Mouse (Mus musculus): ENCODE measurements around the gene Lcmt2. TPM values are rescaled to one million over a fixed set of nuclear protein-coding genes. Genes with fewer than 3 reads are reported as not detected.

Gene Lcmt2
- polyA plus RNA-seq, 1 experiment from 2014 or later, result 10.2 TPM

GRCm38 (mm10) chr2:121142415-121142814 is 2.0 kb upstream of the Lcmt2 start:
- Histone ChIP-seq H3K4me1 (ENCODE audit: insufficient read depth) (peaks cover 23% of the 10 kb centered on the region), H3K27ac (ENCODE audit: low read depth) (no peak overlapping the region), H3K9ac (replicated peaks) (no peak overlapping the region), H3K4me2 (ENCODE audit: low read depth, low read length) (no peak overlapping the region), H3K9me3 (ENCODE audit: low read length) (no peaks in the 10 kb centered on the region), H3K36me3 (replicated peaks; ENCODE audit: insufficient read depth, low read length) (peaks cover 26% of the 10 kb centered on the region), H3K27me3 (ENCODE audit: insufficient read depth, low read length) (no peaks in the 10 kb centered on the region), H3K4me3 (ENCODE audit: low read depth, low read length) (no peak overlapping the region)
- DNase-seq (no peak), ATAC-seq (no peak)
- TF ChIP-seq CTCF (IDR thresholded peaks at IDR 0.05; ENCODE audit: low read depth) (no peak), EP300 (IDR thresholded peaks at IDR 0.05; ENCODE audit: low read depth) (no peak)
- 65% methylated on average over 2 of the region's 2 CpGs for WGBS (ENCODE audit: insufficient replicate concordance)

GRCm38 (mm10) chr2:121141216-121142035 is 973 bp upstream of the Lcmt2 start:
- TF ChIP-seq EP300 (IDR thresholded peaks at IDR 0.05; ENCODE audit: low read depth) (no peak), CTCF (IDR thresholded peaks at IDR 0.05; ENCODE audit: low read depth) (no peak)
- Histone ChIP-seq H3K27me3 (ENCODE audit: insufficient read depth, low read length) (no peaks in the 10 kb centered on the region), H3K9me3 (ENCODE audit: low read length) (no peaks in the 10 kb centered on the region), H3K9ac (replicated peaks) (peak overlapping the region; percentile 77), H3K4me2 (ENCODE audit: low read depth, low read length) (peak overlapping the region; percentile 81), H3K4me3 (ENCODE audit: low read depth, low read length) (peak overlapping the region; percentile 74), H3K27ac (ENCODE audit: low read depth) (peak overlapping the region; percentile 97), H3K4me1 (ENCODE audit: insufficient read depth) (peaks cover 24% of the 10 kb centered on the region), H3K36me3 (replicated peaks; ENCODE audit: insufficient read depth, low read length) (peaks cover 16% of the 10 kb centered on the region; the same call in 1 of the 2 replicates)
- DNase-seq (no peak), ATAC-seq (no peak)
- WGBS (ENCODE audit: insufficient replicate concordance), result 69% methylated on average over 16 of the region's 16 CpGs

GRCm38 (mm10) chr2:121139266-121140017 is 1.0 kb downstream of the Lcmt2 start:
- WGBS (ENCODE audit: insufficient replicate concordance), result 42% methylated on average over 29 of the region's 29 CpGs
- no peaks in the 10 kb centered on the region for H3K27me3 ChIP-seq (ENCODE audit: insufficient read depth, low read length)
- peak overlapping the region; percentile 97 for H3K27ac ChIP-seq (ENCODE audit: low read depth)
- H3K9me3 ChIP-seq (ENCODE audit: low read length), result no peaks in the 10 kb centered on the region
- DNase-seq (peak; percentile 62), ATAC-seq (no peak; the same call in 1 of the 2 replicates)
- peak overlapping the region; percentile 77 for H3K9ac ChIP-seq (replicated peaks)
- H3K4me3 ChIP-seq (ENCODE audit: low read depth, low read length), result peak overlapping the region; percentile 74
- peaks cover 10% of the 10 kb centered on the region; the same call in 1 of the 2 replicates for H3K36me3 ChIP-seq (replicated peaks; ENCODE audit: insufficient read depth, low read length)
- no peak for TF ChIP-seq EP300 (IDR thresholded peaks at IDR 0.05; ENCODE audit: low read depth)
- no peak for TF ChIP-seq CTCF (IDR thresholded peaks at IDR 0.05; ENCODE audit: low read depth)
- peak overlapping the region; percentile 81 for H3K4me2 ChIP-seq (ENCODE audit: low read depth, low read length)
- H3K4me1 ChIP-seq (ENCODE audit: insufficient read depth), result peaks cover 24% of the 10 kb centered on the region

GRCm38 (mm10) chr2:121137371-121137770 is 3.1 kb downstream of the Lcmt2 start:
- no peak overlapping the region for H3K9ac ChIP-seq (replicated peaks)
- H3K4me3 ChIP-seq (ENCODE audit: low read depth, low read length), result no peak overlapping the region
- H3K9me3 ChIP-seq (ENCODE audit: low read length), result no peaks in the 10 kb centered on the region
- 0 out of 2 replicates have a peak, but pooled peaks cover 4% of the 10 kb centered on the region for H3K36me3 ChIP-seq (replicated peaks; ENCODE audit: insufficient read depth, low read length)
- ATAC-seq (no peak), DNase-seq (no peak)
- WGBS (ENCODE audit: insufficient replicate concordance), result 89% methylated on average over 4 of the region's 4 CpGs
- TF ChIP-seq CTCF (IDR thresholded peaks at IDR 0.05; ENCODE audit: low read depth) (no peak), EP300 (IDR thresholded peaks at IDR 0.05; ENCODE audit: low read depth) (no peak)
- no peaks in the 10 kb centered on the region for H3K27me3 ChIP-seq (ENCODE audit: insufficient read depth, low read length)
- no peak overlapping the region for H3K27ac ChIP-seq (ENCODE audit: low read depth)
- H3K4me1 ChIP-seq (ENCODE audit: insufficient read depth), result peaks cover 24% of the 10 kb centered on the region
- peak overlapping the region; percentile 81; the same call in 1 of the 2 replicates for H3K4me2 ChIP-seq (ENCODE audit: low read depth, low read length)

- TF ChIP-seq EP300 (IDR thresholded peaks at IDR 0.05; ENCODE audit: low read depth), result no peak
- H3K4me3 ChIP-seq (ENCODE audit: low read depth, low read length), result no peak overlapping the region
- ATAC-seq, result no peak
- no peak overlapping the region for H3K4me2 ChIP-seq (ENCODE audit: low read depth, low read length)
- H3K4me1 ChIP-seq (ENCODE audit: insufficient read depth), result peaks cover 4% of the 10 kb centered on the region; the same call in 1 of the 2 replicates
- no peak overlapping the region for H3K9ac ChIP-seq (replicated peaks)
- 61% methylated on average over 1 of the region's 1 CpGs for WGBS (ENCODE audit: insufficient replicate concordance)
- DNase-seq, result no peak
- H3K9me3 ChIP-seq (ENCODE audit: low read length), result no peaks in the 10 kb centered on the region
- H3K27ac ChIP-seq (ENCODE audit: low read depth), result no peak overlapping the region
- H3K27me3 ChIP-seq (ENCODE audit: insufficient read depth, low read length), result no peaks in the 10 kb centered on the region
- H3K36me3 ChIP-seq (replicated peaks; ENCODE audit: insufficient read depth, low read length), result no peaks in the 10 kb centered on the region
Measured at GRCm38 (mm10) chr2:121132822-121133221, 7.6 kb downstream of the Lcmt2 start.

Measured in liver, postnatal 0 days (tissue).